Mouse (Mus musculus): ENCODE measurements around the gene Rapgef1. TPM values are rescaled to one million over a fixed set of nuclear protein-coding genes. Genes with fewer than 3 reads are reported as not detected.

The Rapgef1 gene
- polyA plus RNA-seq, 1 experiment from 2014 or later = 17.2 TPM

DNA sequence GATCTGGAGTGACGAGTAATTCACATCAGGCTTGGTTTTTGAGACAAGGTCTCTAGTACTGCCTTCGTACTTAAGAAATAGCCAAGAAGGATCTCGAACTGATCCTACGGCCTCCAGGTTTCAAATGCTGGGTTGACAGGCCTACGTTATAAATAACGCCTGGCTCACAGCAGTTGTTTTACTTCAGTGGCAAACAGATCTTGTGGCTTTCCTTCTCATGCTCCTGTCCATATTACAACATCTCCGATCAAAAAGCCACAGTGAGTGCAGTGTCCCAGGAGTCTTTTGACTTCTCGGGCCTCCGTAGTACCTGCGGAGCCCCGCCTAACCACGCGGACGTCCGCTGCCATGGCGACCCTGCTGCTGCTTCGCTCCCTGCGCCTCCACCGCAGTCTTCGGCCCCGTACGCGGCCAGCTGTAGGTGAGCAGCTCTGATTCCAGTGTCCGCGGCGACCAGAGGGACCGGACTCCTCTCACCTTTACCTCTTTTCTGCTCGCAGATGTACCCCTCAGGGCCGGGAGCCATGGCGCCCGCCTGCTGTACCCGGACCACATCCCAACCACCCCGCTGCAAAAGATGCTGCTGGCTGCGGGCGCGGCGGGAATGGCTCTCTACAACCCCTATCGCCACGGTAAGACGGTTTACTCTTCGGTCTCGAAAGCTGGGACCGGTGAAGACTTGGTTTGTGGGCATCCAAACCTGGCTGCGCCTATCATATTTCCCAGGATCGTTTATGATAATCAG is 168.6 kb downstream of the Rapgef1 start, which contains the start of gene Trub2:
TSS of gene Trub2 (minus strand) at position 566 of the 745 bp plus-strand sequence.
- WGBS = under 1% methylated on average over 45 of the region's 45 CpGs
- Histone ChIP-seq H3K27ac (peak within 1 kb of the TSS; percentile 88), H3K36me3 (replicated peaks) (peaks cover 69% of the 10 kb centered on the region)

More for the DNA sequence above, 168.6 kb downstream of the Rapgef1 start, which contains the start of gene Trub2:
- peak; percentile 78 for DNase-seq (ENCODE audit: extremely low spot score, low spot score)
- H3K27me3 ChIP-seq (ENCODE audit: poor library complexity, severe bottlenecking) = no peaks in the 10 kb centered on the region
- no peaks in the 10 kb centered on the region for H3K9me3 ChIP-seq
- H3K4me3 ChIP-seq = peak within 1 kb of the TSS; percentile 88
- H3K4me1 ChIP-seq = peaks cover 20% of the 10 kb centered on the region

Other genes starting within 250 kb of the Rapgef1 start
- gene Gm13420, start 132.0 kb downstream of the Rapgef1 start, polyA plus RNA-seq (2016; fragmentation: Nextera tagmentation; extraction: Ambion mirVana) = not detected in 2 replicates
- gene Gm13547, start 139.6 kb downstream of the Rapgef1 start, polyA plus RNA-seq (2016; fragmentation: Nextera tagmentation; extraction: Ambion mirVana) = not detected in 2 replicates
- gene Coq4, start 167.8 kb downstream of the Rapgef1 start, polyA plus RNA-seq (2016; fragmentation: Nextera tagmentation; extraction: Ambion mirVana) = 44.4 and 47.5 TPM in 2 replicates
- gene Trub2, start 168.8 kb downstream of the Rapgef1 start, polyA plus RNA-seq (2016; fragmentation: Nextera tagmentation; extraction: Ambion mirVana) = 56.3 and 57.6 TPM in 2 replicates
- 7.9 and 8.6 TPM in 2 replicates for gene Slc27a4, start 182.9 kb downstream of the Rapgef1 start, polyA plus RNA-seq (2016; fragmentation: Nextera tagmentation; extraction: Ambion mirVana)
- 15.9 and 17.4 TPM in 2 replicates for gene Urm1, start 200.4 kb downstream of the Rapgef1 start, polyA plus RNA-seq (2016; fragmentation: Nextera tagmentation; extraction: Ambion mirVana)
- gene Cercam, start 249.4 kb downstream of the Rapgef1 start, polyA plus RNA-seq (2016; fragmentation: Nextera tagmentation; extraction: Ambion mirVana) = 15.0 and 16.3 TPM in 2 replicates